Comparison of ENCODE assay signal across 1 mouse cellular context in the genomic region with DNA sequence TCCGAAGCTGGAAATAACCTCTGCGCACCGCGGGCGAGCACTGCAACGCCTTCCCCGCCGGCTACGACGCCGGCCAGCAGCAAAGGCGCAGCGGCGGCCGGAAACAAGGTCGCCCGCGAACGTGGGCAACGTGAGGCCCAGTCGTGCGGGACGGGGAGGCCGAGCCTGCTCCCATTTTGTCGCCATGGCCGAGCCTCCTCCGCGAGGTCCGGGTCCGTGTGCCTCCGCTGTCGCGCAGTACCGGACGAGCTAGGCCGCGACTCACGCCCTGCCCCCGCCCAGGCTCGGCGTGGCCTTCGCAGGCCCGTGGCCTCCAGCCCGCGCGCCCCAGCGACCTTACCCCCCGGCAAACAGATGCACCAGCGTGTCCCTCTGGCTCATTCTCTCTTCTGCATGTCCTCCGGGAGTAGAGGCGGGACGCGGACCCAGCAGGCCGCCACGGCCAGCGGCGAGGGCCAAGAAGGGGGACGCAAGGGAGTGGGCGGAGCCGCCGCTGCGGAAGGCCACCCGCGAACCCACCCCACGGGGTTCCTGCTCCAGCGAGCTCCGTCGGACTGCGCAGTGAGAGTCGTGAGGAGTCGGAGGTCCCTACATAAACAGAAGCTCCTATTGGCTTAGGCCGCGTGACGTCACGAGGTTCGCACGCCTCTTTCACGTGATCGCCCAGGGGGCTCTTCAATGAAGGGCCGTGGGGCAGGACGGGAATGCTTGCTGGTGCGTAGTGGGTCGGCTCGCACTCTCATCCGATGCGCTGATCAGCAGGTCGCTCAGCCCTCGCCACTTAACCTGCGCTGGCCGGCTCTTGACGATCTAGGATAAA.
TF ChIP-seq lines count a peak whose summit lies in the region.

Slc25a36 (minus strand) TSS at position 587 of the 820 bp plus-strand sequence.

TF ChIP-seq in CH12.LX, 34 proteins besides CTCF, POLR2A, EP300 and RAD21 (continued from another document):
- TF ChIP-seq TBP (conservative IDR thresholded peaks at IDR 0.05; ENCODE audit: low read depth, low read length) (no peak), USF1 (IDR thresholded peaks at IDR 0.05; ENCODE audit: low read depth, low read length) (peak; percentile 74), ELF1 (IDR thresholded peaks at IDR 0.05; ENCODE audit: low read depth, low read length) (peak; percentile 35; the same call in 1 of the 2 replicates), UBTF (IDR thresholded peaks at IDR 0.05; ENCODE audit: low read depth, low read length) (peak; percentile 51; the same call in 1 of the 2 replicates), CHD1 (IDR thresholded peaks at IDR 0.05; ENCODE audit: low read depth, low read length) (no peak; the same call in 1 of the 2 replicates), ETS1 (conservative IDR thresholded peaks at IDR 0.05; ENCODE audit: low read depth, low read length) (no peak; the same call in 1 of the 2 replicates), MAX (IDR thresholded peaks at IDR 0.05; ENCODE audit: low read length) (peak; percentile 88), HCFC1 (IDR thresholded peaks at IDR 0.05; ENCODE audit: low read depth, low read length) (peak; percentile 54), ZMIZ1 (IDR thresholded peaks at IDR 0.05; ENCODE audit: low read depth, low read length) (no peak)
